In the genomic region with DNA sequence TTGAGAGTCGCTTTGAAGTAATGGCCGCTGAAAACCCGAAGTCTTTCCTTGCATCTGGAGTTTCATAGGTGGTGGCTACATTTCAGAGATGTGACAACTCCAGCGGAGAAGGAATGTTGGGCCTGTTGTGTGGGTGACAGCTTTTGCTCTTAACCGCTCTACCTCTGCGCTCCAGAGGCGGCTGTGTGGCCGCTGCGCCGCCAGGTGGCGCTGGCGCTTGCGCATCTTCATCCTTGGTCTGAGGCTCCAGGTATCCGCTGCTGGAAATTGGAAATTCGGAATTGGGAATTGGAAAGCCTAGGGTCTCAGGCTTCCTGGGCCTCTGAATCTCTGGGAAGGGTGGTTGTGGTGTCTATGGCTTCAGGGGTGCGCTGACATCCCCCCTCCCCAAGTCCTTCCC, we compare ENCODE assay signal across 8 mouse cellular contexts.
DNase-seq lines count a peak whose midpoint lies in the region; ATAC-seq and TF ChIP-seq lines count a peak whose summit lies in the region.

No protein-coding gene starts in this region.

- no peak for DNase-seq in spleen, adult 2 months (ENCODE audit: low read depth in 1 of 2, low spot score in 2 of 2)
- no peak for DNase-seq in spleen, postnatal 36 days (ENCODE audit: low spot score in 2 of 2)
- DNase-seq in forebrain, embryonic 10.5 days (ENCODE audit: extremely low spot score, low spot score), result peak; percentile 64
- DNase-seq in kidney, postnatal 0 days (ENCODE audit: low spot score), result peak; percentile 68
- no peak for DNase-seq in liver, embryonic 14.5 days (ENCODE audit: low read depth in 3 of 3, low spot score in 3 of 3)
- DNase-seq in right cerebral cortex, postnatal 10 days (ENCODE audit: low spot score in 2 of 2), result peak; percentile 83 to 86
- no peak for DNase-seq in MN1 (ENCODE audit: low spot score)

- no peaks in the 10 kb centered on the region for H3K27me3 ChIP-seq in spleen, adult 2 months (ENCODE audit: control insufficient read depth, insufficient read depth, low read length)
- H3K27me3 ChIP-seq in forebrain, embryonic 10.5 days (ENCODE audit: poor library complexity, severe bottlenecking), result peaks cover 7% of the 10 kb centered on the region; the same call in 1 of the 2 replicates
- H3K27me3 ChIP-seq in kidney, postnatal 0 days (ENCODE audit: insufficient read depth, low read length), result no peaks in the 10 kb centered on the region
- no peaks in the 10 kb centered on the region for H3K27me3 ChIP-seq in liver, embryonic 14.5 days (ENCODE audit: control insufficient read depth, insufficient read depth, low read length)

- no peak overlapping the region for H3K9ac ChIP-seq in kidney, postnatal 0 days (ENCODE audit: low read depth, low read length)
- no peak overlapping the region for H3K9ac ChIP-seq in liver, embryonic 14.5 days (replicated peaks)

- TF ChIP-seq EP300 in liver, embryonic 14.5 days (IDR thresholded peaks at IDR 0.05; ENCODE audit: low read depth), result no peak

- TF ChIP-seq POLR2A in spleen, adult 2 months (IDR thresholded peaks at IDR 0.05; ENCODE audit: low read depth, low read length), result no peak
- no peak for TF ChIP-seq POLR2A in bone marrow macrophage, adult 2 months (IDR thresholded peaks at IDR 0.05; ENCODE audit: borderline replicate concordance, low read depth, low read length)

- H3K4me1 ChIP-seq in spleen, adult 2 months (ENCODE audit: control insufficient read depth, insufficient read depth, insufficient read length), result no peaks in the 10 kb centered on the region
- peaks cover 5% of the 10 kb centered on the region; the same call in 1 of the 2 replicates for H3K4me1 ChIP-seq in bone marrow macrophage, adult 2 months (ENCODE audit: control insufficient read depth, insufficient read depth, low read length)
- no peaks in the 10 kb centered on the region for H3K4me1 ChIP-seq in forebrain, embryonic 10.5 days
- H3K4me1 ChIP-seq in kidney, postnatal 0 days (replicated peaks; ENCODE audit: insufficient read depth, low read length), result no peaks in the 10 kb centered on the region
- H3K4me1 ChIP-seq in liver, embryonic 14.5 days (replicated peaks; ENCODE audit: control insufficient read depth in 2 of 2, insufficient read depth in 2 of 2, low read length in 1 of 2), result no peaks in the 10 kb centered on the region

- H3K4me2 ChIP-seq in kidney, postnatal 0 days (ENCODE audit: low read length), result no peak overlapping the region
- H3K4me2 ChIP-seq in liver, embryonic 14.5 days (ENCODE audit: low read depth), result no peak overlapping the region

- H3K4me3 ChIP-seq in spleen, adult 2 months (ENCODE audit: extremely low read depth, insufficient read depth, insufficient read length), result no peak overlapping the region
- no peak overlapping the region for H3K4me3 ChIP-seq in bone marrow macrophage, adult 2 months (ENCODE audit: insufficient read depth, low read length)
- H3K4me3 ChIP-seq in forebrain, embryonic 10.5 days, result no peak overlapping the region
- no peak overlapping the region for H3K4me3 ChIP-seq in kidney, postnatal 0 days (replicated peaks; ENCODE audit: low read depth, low read length)
- no peak overlapping the region for H3K4me3 ChIP-seq in liver, embryonic 14.5 days (ENCODE audit: insufficient read depth in 1 of 2, low read depth in 2 of 2, low read length in 2 of 2)

- no peaks in the 10 kb centered on the region for H3K9me3 ChIP-seq in forebrain, embryonic 10.5 days
- no peaks in the 10 kb centered on the region for H3K9me3 ChIP-seq in kidney, postnatal 0 days (replicated peaks; ENCODE audit: low read length)
- H3K9me3 ChIP-seq in liver, embryonic 14.5 days (ENCODE audit: control insufficient read depth, low read length), result no peaks in the 10 kb centered on the region

- no peak overlapping the region for H3K27ac ChIP-seq in spleen, adult 2 months (ENCODE audit: insufficient read depth, low read length)
- H3K27ac ChIP-seq in bone marrow macrophage, adult 2 months (ENCODE audit: insufficient read depth, low read depth, low read length), result no peak overlapping the region
- no peak overlapping the region for H3K27ac ChIP-seq in forebrain, embryonic 10.5 days
- H3K27ac ChIP-seq in kidney, postnatal 0 days, result no peak overlapping the region
- no peak overlapping the region for H3K27ac ChIP-seq in liver, embryonic 14.5 days

- H3K36me3 ChIP-seq in spleen, adult 2 months (ENCODE audit: control insufficient read depth, insufficient read depth, low read length), result no peaks in the 10 kb centered on the region
- H3K36me3 ChIP-seq in forebrain, embryonic 10.5 days (replicated peaks), result no peaks in the 10 kb centered on the region
- no peaks in the 10 kb centered on the region for H3K36me3 ChIP-seq in kidney, postnatal 0 days (ENCODE audit: insufficient read depth, low read length)
- H3K36me3 ChIP-seq in liver, embryonic 14.5 days (replicated peaks; ENCODE audit: control insufficient read depth, insufficient read depth, low read depth), result no peaks in the 10 kb centered on the region

- TF ChIP-seq CTCF in spleen, adult 2 months (IDR thresholded peaks at IDR 0.05; ENCODE audit: extremely low read depth, insufficient read depth, insufficient read length, insufficient replicate concordance), result peak; percentile 65
- TF ChIP-seq CTCF in bone marrow macrophage, adult 2 months (IDR thresholded peaks at IDR 0.05; ENCODE audit: low read depth, low read length), result peak; percentile 96
- peak; percentile 88 for TF ChIP-seq CTCF in kidney, postnatal 0 days (IDR thresholded peaks at IDR 0.05; ENCODE audit: low read depth)
- TF ChIP-seq CTCF in liver, embryonic 14.5 days (IDR thresholded peaks at IDR 0.05; ENCODE audit: low read depth), result peak; percentile 86

- no peak for ATAC-seq in kidney, postnatal 0 days (replicated peaks; ENCODE audit: low FRiP score, low read depth)
- no peak for ATAC-seq in liver, embryonic 14.5 days (ENCODE audit: insufficient read depth)

- WGBS in spleen, adult 2 months, result 21% methylated on average over 16 of the region's 16 CpGs
- 8% methylated on average over 16 of the region's 16 CpGs for WGBS in forebrain, embryonic 10.5 days
- WGBS in kidney, postnatal 0 days, result 4% methylated on average over 16 of the region's 16 CpGs
- 10% methylated on average over 16 of the region's 16 CpGs for WGBS in liver, embryonic 14.5 days (ENCODE audit: insufficient replicate concordance)

Comparison
In these comparisons a context has a peak if more than half of its experiments do, and no peak if none do; other contexts are left out.
1. DNase-seq: peak in forebrain, embryonic 10.5 days (single experiment), kidney, postnatal 0 days (single experiment) and right cerebral cortex, postnatal 10 days (2 of 2); none in spleen, adult 2 months (0 of 2), spleen, postnatal 36 days (0 of 2), liver, embryonic 14.5 days (0 of 3) and MN1 (single experiment).
2. Peak in every context shown above with its lines, with median percentiles within 50 percentile points of each other: CTCF ChIP-seq.